Mouse (Mus musculus): ENCODE results near the gene Slc28a1. TPM values are rescaled to one million over a fixed set of nuclear protein-coding genes. Genes with fewer than 3 reads are reported as not detected.

Slc28a1 gene
- 0.07 TPM in 1 of 2 replicates, not detected in the other for polyA plus RNA-seq (2015; fragmentation: Nextera tagmentation; extraction: Ambion mirVana)

- no peaks in the 10 kb centered on the region for H3K36me3 ChIP-seq (ENCODE audit: control insufficient read depth, insufficient read depth, low read length)
- 72% methylated on average over 6 of the region's 6 CpGs for WGBS
- H3K4me2 ChIP-seq (ENCODE audit: low read length), result no peak within 1 kb of the TSS
- no peak within 1 kb of the TSS for H3K27ac ChIP-seq (ENCODE audit: low read length)
- no peaks in the 10 kb centered on the region for H3K9me3 ChIP-seq (replicated peaks; ENCODE audit: control insufficient read depth, low read length, poor library complexity, severe bottlenecking)
- no peak within 1 kb of the TSS for H3K9ac ChIP-seq (ENCODE audit: low read depth, low read length)
- H3K4me3 ChIP-seq (ENCODE audit: low read depth, low read length), result no peak within 1 kb of the TSS
- no peaks in the 10 kb centered on the region; the same call in 1 of the 2 replicates for H3K4me1 ChIP-seq (ENCODE audit: control insufficient read depth, insufficient read depth, low read length)
- H3K27me3 ChIP-seq (ENCODE audit: control insufficient read depth, insufficient read depth, low read depth, low read length), result no peaks in the 10 kb centered on the region; the same call in 1 of the 2 replicates
- ATAC-seq, result no peak
Measured at GRCm38 (mm10) chr7:81114555-81114954, at the start of gene Slc28a1. TSS of gene Slc28a1 (plus strand) at chr7:81114799.

- H3K4me1 ChIP-seq (ENCODE audit: control insufficient read depth, insufficient read depth, low read length), result no peaks in the 10 kb centered on the region
- H3K9me3 ChIP-seq (replicated peaks; ENCODE audit: control insufficient read depth, low read length, poor library complexity, severe bottlenecking), result no peaks in the 10 kb centered on the region
- no peak overlapping the region for H3K4me2 ChIP-seq (ENCODE audit: low read length)
- H3K9ac ChIP-seq (ENCODE audit: low read depth, low read length), result no peak overlapping the region
- H3K27ac ChIP-seq (ENCODE audit: low read length), result no peak overlapping the region
- H3K36me3 ChIP-seq (ENCODE audit: control insufficient read depth, insufficient read depth, low read length), result no peaks in the 10 kb centered on the region
- H3K27me3 ChIP-seq (ENCODE audit: control insufficient read depth, insufficient read depth, low read depth, low read length), result no peaks in the 10 kb centered on the region
- WGBS, result 49% methylated on average over 6 of the region's 6 CpGs
- ATAC-seq, result no peak
- no peak overlapping the region for H3K4me3 ChIP-seq (ENCODE audit: low read depth, low read length)
Measured at GRCm38 (mm10) chr7:81066714-81067113, 47.9 kb upstream of the Slc28a1 start.

GRCm38 (mm10) chr7:81072463-81072862 lies 42.1 kb upstream of the Slc28a1 start:
- Histone ChIP-seq H3K27me3 (ENCODE audit: control insufficient read depth, insufficient read depth, low read depth, low read length) (no peaks in the 10 kb centered on the region), H3K4me2 (ENCODE audit: low read length) (no peak overlapping the region), H3K36me3 (ENCODE audit: control insufficient read depth, insufficient read depth, low read length) (no peaks in the 10 kb centered on the region), H3K9ac (ENCODE audit: low read depth, low read length) (no peak overlapping the region), H3K4me1 (ENCODE audit: control insufficient read depth, insufficient read depth, low read length) (no peaks in the 10 kb centered on the region), H3K4me3 (ENCODE audit: low read depth, low read length) (no peak overlapping the region), H3K27ac (ENCODE audit: low read length) (no peak overlapping the region), H3K9me3 (replicated peaks; ENCODE audit: control insufficient read depth, low read length, poor library complexity, severe bottlenecking) (no peaks in the 10 kb centered on the region)
- ATAC-seq, result no peak
- WGBS, result 63% methylated on average over 5 of the region's 5 CpGs

- Histone ChIP-seq H3K9me3 (replicated peaks; ENCODE audit: control insufficient read depth, low read length, poor library complexity, severe bottlenecking) (no peaks in the 10 kb centered on the region), H3K4me1 (ENCODE audit: control insufficient read depth, insufficient read depth, low read length) (no peaks in the 10 kb centered on the region), H3K4me2 (ENCODE audit: low read length) (no peak overlapping the region), H3K27me3 (ENCODE audit: control insufficient read depth, insufficient read depth, low read depth, low read length) (no peaks in the 10 kb centered on the region), H3K4me3 (ENCODE audit: low read depth, low read length) (no peak overlapping the region), H3K36me3 (ENCODE audit: control insufficient read depth, insufficient read depth, low read length) (no peaks in the 10 kb centered on the region), H3K27ac (ENCODE audit: low read length) (no peak overlapping the region), H3K9ac (ENCODE audit: low read depth, low read length) (no peak overlapping the region)
- WGBS, result 80% methylated on average over 5 of the region's 5 CpGs
- no peak for ATAC-seq
Measured at GRCm38 (mm10) chr7:81073273-81073672, 41.3 kb upstream of the Slc28a1 start.

GRCm38 (mm10) chr7:81074546-81074945 lies 40.1 kb upstream of the Slc28a1 start:
- no peaks in the 10 kb centered on the region for H3K9me3 ChIP-seq (replicated peaks; ENCODE audit: control insufficient read depth, low read length, poor library complexity, severe bottlenecking)
- no peak overlapping the region for H3K27ac ChIP-seq (ENCODE audit: low read length)
- H3K27me3 ChIP-seq (ENCODE audit: control insufficient read depth, insufficient read depth, low read depth, low read length), result no peaks in the 10 kb centered on the region
- H3K9ac ChIP-seq (ENCODE audit: low read depth, low read length), result no peak overlapping the region
- 72% methylated on average over 9 of the region's 9 CpGs for WGBS
- no peaks in the 10 kb centered on the region for H3K4me1 ChIP-seq (ENCODE audit: control insufficient read depth, insufficient read depth, low read length)
- no peaks in the 10 kb centered on the region for H3K36me3 ChIP-seq (ENCODE audit: control insufficient read depth, insufficient read depth, low read length)
- no peak overlapping the region for H3K4me3 ChIP-seq (ENCODE audit: low read depth, low read length)
- no peak overlapping the region for H3K4me2 ChIP-seq (ENCODE audit: low read length)
- ATAC-seq, result no peak

- H3K4me1 ChIP-seq (ENCODE audit: control insufficient read depth, insufficient read depth, low read length), result no peaks in the 10 kb centered on the region
- WGBS, result 78% methylated on average over 7 of the region's 7 CpGs
Measured at GRCm38 (mm10) chr7:81075299-81075698, 39.3 kb upstream of the Slc28a1 start.

GRCm38 (mm10) chr7:81075732-81076131 lies 38.9 kb upstream of the Slc28a1 start:
- Histone ChIP-seq H3K4me1 (ENCODE audit: control insufficient read depth, insufficient read depth, low read length) (no peaks in the 10 kb centered on the region), H3K27me3 (ENCODE audit: control insufficient read depth, insufficient read depth, low read depth, low read length) (no peaks in the 10 kb centered on the region), H3K9me3 (replicated peaks; ENCODE audit: control insufficient read depth, low read length, poor library complexity, severe bottlenecking) (no peaks in the 10 kb centered on the region), H3K4me3 (ENCODE audit: low read depth, low read length) (no peak overlapping the region), H3K9ac (ENCODE audit: low read depth, low read length) (no peak overlapping the region), H3K4me2 (ENCODE audit: low read length) (no peak overlapping the region), H3K36me3 (ENCODE audit: control insufficient read depth, insufficient read depth, low read length) (no peaks in the 10 kb centered on the region), H3K27ac (ENCODE audit: low read length) (no peak overlapping the region)
- WGBS, result 83% methylated on average over 5 of the region's 5 CpGs
- no peak for ATAC-seq

More at GRCm38 (mm10) chr7:81075299-81075698, 39.3 kb upstream of the Slc28a1 start:
- no peak for ATAC-seq
- Histone ChIP-seq H3K27ac (ENCODE audit: low read length) (no peak overlapping the region), H3K36me3 (ENCODE audit: control insufficient read depth, insufficient read depth, low read length) (no peaks in the 10 kb centered on the region), H3K4me3 (ENCODE audit: low read depth, low read length) (no peak overlapping the region), H3K27me3 (ENCODE audit: control insufficient read depth, insufficient read depth, low read depth, low read length) (no peaks in the 10 kb centered on the region), H3K9ac (ENCODE audit: low read depth, low read length) (no peak overlapping the region), H3K4me2 (ENCODE audit: low read length) (no peak overlapping the region), H3K9me3 (replicated peaks; ENCODE audit: control insufficient read depth, low read length, poor library complexity, severe bottlenecking) (no peaks in the 10 kb centered on the region)

GRCm38 (mm10) chr7:81077009-81077408 lies 37.6 kb upstream of the Slc28a1 start:
- ATAC-seq, result no peak
- 72% methylated on average over 6 of the region's 6 CpGs for WGBS
- no peaks in the 10 kb centered on the region for H3K4me1 ChIP-seq (ENCODE audit: control insufficient read depth, insufficient read depth, low read length)
- no peak overlapping the region for H3K4me3 ChIP-seq (ENCODE audit: low read depth, low read length)
- H3K4me2 ChIP-seq (ENCODE audit: low read length), result no peak overlapping the region
- no peaks in the 10 kb centered on the region for H3K27me3 ChIP-seq (ENCODE audit: control insufficient read depth, insufficient read depth, low read depth, low read length)
- no peaks in the 10 kb centered on the region for H3K36me3 ChIP-seq (ENCODE audit: control insufficient read depth, insufficient read depth, low read length)
- no peak overlapping the region for H3K9ac ChIP-seq (ENCODE audit: low read depth, low read length)
- no peaks in the 10 kb centered on the region for H3K9me3 ChIP-seq (replicated peaks; ENCODE audit: control insufficient read depth, low read length, poor library complexity, severe bottlenecking)
- H3K27ac ChIP-seq (ENCODE audit: low read length), result no peak overlapping the region

- Histone ChIP-seq H3K4me3 (ENCODE audit: low read depth, low read length) (no peak overlapping the region), H3K4me2 (ENCODE audit: low read length) (no peak overlapping the region), H3K27ac (ENCODE audit: low read length) (no peak overlapping the region), H3K9ac (ENCODE audit: low read depth, low read length) (no peak overlapping the region), H3K36me3 (ENCODE audit: control insufficient read depth, insufficient read depth, low read length) (no peaks in the 10 kb centered on the region), H3K4me1 (ENCODE audit: control insufficient read depth, insufficient read depth, low read length) (no peaks in the 10 kb centered on the region), H3K27me3 (ENCODE audit: control insufficient read depth, insufficient read depth, low read depth, low read length) (no peaks in the 10 kb centered on the region), H3K9me3 (replicated peaks; ENCODE audit: control insufficient read depth, low read length, poor library complexity, severe bottlenecking) (no peaks in the 10 kb centered on the region)
- WGBS, result 91% methylated on average over 6 of the region's 6 CpGs
- no peak for ATAC-seq
Measured at GRCm38 (mm10) chr7:81078740-81079139, 35.9 kb upstream of the Slc28a1 start.
